Mouse (Mus musculus): ENCODE measurements around the gene Nudt16l1.

Gene Nudt16l1

DNA sequence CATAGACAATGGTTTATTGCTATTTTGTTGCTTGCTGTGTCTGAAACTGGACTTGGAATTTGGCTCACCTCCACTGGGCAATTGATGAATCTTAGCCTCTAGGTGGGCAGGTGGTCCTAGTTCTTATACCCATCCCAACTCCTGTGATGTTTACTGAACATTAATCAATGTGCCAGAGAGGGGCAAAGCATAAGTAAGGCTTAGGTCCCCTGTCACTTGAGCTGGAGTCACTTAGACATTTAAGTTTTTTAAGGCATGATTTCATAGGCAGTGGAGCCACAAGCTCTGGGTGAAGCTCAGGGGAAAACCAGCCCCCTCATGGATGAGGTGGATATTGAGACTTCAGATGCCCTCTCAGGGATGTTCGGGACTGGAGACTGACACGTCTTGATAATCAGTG is at the start of gene Nudt16l1:
TSS of gene Nudt16l1 (plus strand) at position 301 of the 400 bp plus-strand sequence.
- DNase-seq (ENCODE audit: low spot score in 2 of 2) = no peak

- no peak for DNase-seq (ENCODE audit: low spot score in 2 of 2)
These were observed 48.3 kb upstream of the Nudt16l1 start for GRCm38 (mm10) chr16:4890201-4890709.

DNA sequence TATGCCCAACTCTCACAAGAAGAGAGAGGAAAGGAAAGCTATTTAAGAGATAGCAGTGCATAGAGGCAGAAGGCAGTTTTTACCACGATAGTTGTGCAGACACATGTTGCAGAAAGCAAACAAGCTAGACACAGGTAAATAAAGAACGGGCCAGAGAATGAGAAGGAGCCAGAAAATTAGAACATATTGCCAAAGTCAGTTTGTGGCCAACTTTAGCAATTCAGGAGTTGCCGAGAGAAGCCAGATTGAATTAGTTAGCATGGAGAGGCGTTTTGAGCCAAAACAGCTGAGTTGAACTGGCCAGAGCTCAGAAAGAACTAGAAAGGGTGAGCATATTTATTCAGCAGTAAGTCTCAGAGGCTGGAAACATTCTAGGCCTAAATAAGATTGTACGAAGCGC is 46.4 kb upstream of the Nudt16l1 start:
- DNase-seq (ENCODE audit: low spot score in 2 of 2) = no peak

- DNase-seq (ENCODE audit: low spot score in 2 of 2) = no peak
These were observed 44.2 kb upstream of the Nudt16l1 start for GRCm38 (mm10) chr16:4894201-4894908.

DNA sequence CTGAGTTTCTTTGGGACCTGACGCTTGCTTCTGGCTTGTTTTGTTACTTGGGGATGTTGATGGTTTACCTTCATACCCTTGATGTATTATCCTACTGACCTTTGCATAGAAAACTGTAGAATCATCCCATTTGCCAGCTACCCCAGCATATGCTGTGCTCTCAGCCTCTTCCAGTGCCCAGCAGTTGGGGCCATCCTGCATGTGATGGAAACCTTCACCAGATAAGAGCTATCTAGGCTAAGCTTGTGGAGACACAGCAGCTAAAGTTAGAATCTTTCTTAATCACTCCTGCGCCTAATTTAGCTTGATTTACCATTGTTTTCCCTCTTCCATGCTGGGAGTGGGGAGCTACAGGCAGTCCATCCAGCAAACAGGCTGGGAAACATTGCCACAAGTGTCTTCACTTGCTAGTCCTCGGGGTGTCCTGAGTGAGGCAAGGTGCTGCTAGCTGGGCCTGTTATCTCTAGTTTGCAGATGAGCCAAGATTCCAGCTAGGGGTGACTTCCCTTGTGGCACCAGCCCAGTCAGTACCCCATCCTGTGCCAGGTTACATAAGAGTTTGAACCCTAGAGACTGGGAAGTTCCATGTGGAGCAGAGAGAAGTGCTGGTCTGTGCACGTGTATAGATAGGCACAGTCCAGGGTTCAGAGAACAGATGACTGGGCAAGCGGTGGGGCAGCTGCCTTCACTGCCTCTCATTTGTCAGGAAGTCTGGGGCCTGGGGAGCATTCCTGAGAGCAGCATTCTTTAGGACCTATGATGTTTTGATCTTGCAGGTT is 42.1 kb upstream of the Nudt16l1 start:
- no peak for DNase-seq (ENCODE audit: low spot score in 2 of 2)

DNA sequence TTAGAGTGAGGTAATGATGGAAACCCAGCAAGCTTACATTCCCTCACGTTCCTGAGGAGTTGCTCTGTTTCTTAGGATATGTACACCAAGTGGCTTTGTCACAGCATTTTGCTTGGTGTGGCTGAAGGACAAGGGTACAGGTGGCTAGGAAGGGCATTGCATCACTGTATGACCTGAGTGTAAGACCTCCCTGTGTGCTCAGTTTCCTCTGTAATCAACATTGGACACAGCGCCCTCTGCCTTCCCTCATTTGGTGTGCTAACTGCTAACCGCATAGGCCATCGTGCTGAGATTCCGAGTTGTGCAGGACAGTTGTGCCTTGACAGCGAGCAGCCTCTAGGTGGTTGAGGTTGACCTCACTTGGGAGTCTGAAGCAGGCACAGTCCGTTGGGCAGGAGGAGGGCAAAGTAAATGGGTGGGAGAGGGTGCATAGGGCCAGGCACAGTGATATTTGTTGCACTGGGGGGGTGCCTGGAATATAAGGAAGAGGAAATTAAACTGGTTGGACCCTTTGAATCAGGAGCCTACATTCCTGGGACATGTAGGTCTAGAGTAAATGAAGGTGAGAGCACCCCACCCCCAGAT is 41.3 kb upstream of the Nudt16l1 start:
- no peak for DNase-seq (ENCODE audit: low spot score in 2 of 2)

- DNase-seq (ENCODE audit: low spot score in 2 of 2) = no peak
These were observed 39.7 kb upstream of the Nudt16l1 start for GRCm38 (mm10) chr16:4898881-4899280.

- DNase-seq (ENCODE audit: low spot score in 2 of 2) = no peak
These were observed 38.9 kb upstream of the Nudt16l1 start for GRCm38 (mm10) chr16:4899711-4900110.

- DNase-seq (ENCODE audit: low spot score in 2 of 2) = no peak
These were observed 37.4 kb upstream of the Nudt16l1 start for GRCm38 (mm10) chr16:4901167-4901566.

- DNase-seq (ENCODE audit: low spot score in 2 of 2) = no peak
These were observed 36.2 kb upstream of the Nudt16l1 start for GRCm38 (mm10) chr16:4902390-4902789.

- DNase-seq (ENCODE audit: low spot score in 2 of 2) = no peak
These were observed 35.0 kb upstream of the Nudt16l1 start for GRCm38 (mm10) chr16:4903491-4904102.

- no peak for DNase-seq (ENCODE audit: low spot score in 2 of 2)
These were observed 33.7 kb upstream of the Nudt16l1 start for GRCm38 (mm10) chr16:4904878-4905277.

DNA sequence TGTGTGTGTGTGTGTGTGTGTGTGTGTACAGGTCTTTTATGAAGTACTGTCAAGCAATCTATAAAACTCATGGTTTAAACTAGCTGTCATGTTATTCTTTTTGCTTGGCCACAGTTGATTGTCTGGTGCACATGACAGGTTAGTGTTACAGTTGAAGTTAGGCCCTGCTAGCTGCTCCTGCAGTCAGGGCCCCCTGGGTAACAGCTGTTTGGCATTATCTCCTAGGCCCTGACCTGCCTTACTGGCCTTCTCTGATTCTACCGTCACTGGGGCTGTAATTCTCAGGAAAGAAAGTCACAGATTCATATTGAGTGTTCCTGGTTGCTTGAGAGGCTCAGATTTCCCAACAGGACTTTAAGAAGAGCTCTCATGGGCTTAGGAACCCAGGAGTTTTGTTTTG is 33.0 kb upstream of the Nudt16l1 start:
- DNase-seq (ENCODE audit: low spot score in 2 of 2) = no peak

DNA sequence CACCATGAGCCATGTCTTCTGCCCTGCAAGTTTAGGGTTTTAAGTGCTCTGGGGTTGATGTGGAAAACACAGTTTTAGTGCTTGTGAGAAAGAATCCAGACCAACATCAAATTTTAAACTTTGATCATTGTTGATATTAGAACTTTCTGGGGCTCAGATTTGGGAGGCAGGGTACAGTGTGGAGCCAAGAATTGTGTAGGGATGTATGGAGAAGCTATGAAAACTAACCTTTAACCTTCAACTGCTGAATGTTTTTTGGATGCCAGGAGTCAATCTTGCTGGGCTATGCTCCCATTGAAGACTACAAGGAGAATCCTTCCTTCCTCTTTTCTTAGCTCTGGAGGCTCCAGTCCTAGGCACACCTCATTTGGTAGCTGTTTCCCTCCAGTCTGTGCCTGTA is 32.0 kb upstream of the Nudt16l1 start:
- DNase-seq (ENCODE audit: low spot score in 2 of 2) = no peak

DNA sequence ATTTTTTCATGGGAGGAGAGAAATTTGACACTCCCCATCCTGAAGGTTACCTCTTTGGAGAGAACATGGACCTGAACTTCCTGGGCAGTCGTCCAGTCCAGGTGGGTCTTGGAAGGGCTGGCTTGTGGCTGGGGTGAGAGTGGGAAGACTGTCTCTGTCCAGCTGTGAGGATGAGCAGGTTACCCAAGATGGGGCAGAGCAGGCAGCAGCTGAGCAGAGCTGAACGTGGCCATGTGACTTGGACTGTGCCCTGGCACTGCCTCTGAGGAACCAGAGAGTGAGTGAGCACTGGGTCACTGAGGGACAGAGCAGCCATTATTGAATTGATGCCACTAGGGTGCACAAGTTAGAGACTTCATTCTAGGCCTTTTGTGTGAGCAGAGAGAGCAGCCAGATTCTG is 31.2 kb upstream of the Nudt16l1 start:
- DNase-seq (ENCODE audit: low spot score in 2 of 2) = no peak

GRCm38 (mm10) chr16:4907972-4908371 is 30.6 kb upstream of the Nudt16l1 start:
- DNase-seq (ENCODE audit: low spot score in 2 of 2) = peak in 1 of 2 experiments; percentile 23

GRCm38 (mm10) chr16:4909745-4910144 is 28.8 kb upstream of the Nudt16l1 start:
- no peak for DNase-seq (ENCODE audit: low spot score in 2 of 2)

GRCm38 (mm10) chr16:4910758-4911157 is 27.8 kb upstream of the Nudt16l1 start:
- no peak for DNase-seq (ENCODE audit: low spot score in 2 of 2)

DNA sequence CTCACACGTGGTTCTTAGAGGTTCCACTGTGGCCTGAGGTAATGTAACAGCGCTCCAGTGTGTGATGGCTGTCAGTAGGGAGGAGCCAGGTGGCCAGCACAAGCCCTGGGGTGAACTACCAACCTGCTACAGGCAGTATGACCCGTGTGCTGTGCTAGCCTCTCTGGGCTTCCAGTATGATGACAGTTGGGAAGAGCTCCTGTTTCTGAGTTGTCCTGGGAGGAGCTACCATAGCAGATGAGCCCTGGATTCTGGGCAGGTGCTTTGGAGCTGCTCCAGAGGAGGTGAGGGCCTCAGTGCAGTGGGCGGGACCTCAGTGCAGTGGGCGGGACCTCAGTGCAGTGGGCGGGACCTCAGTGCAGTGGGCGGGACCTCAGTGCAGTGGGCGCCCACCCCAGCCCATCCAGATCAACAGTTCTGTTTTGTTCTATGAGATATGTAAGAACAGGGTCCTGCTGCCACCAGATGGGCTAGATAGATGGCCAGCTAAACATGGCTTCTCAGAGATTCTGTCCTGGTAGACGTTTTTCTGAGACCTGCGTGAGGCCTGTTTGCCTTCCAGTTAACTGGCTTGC is 26.4 kb upstream of the Nudt16l1 start:
- DNase-seq (ENCODE audit: low spot score in 2 of 2) = no peak

DNA sequence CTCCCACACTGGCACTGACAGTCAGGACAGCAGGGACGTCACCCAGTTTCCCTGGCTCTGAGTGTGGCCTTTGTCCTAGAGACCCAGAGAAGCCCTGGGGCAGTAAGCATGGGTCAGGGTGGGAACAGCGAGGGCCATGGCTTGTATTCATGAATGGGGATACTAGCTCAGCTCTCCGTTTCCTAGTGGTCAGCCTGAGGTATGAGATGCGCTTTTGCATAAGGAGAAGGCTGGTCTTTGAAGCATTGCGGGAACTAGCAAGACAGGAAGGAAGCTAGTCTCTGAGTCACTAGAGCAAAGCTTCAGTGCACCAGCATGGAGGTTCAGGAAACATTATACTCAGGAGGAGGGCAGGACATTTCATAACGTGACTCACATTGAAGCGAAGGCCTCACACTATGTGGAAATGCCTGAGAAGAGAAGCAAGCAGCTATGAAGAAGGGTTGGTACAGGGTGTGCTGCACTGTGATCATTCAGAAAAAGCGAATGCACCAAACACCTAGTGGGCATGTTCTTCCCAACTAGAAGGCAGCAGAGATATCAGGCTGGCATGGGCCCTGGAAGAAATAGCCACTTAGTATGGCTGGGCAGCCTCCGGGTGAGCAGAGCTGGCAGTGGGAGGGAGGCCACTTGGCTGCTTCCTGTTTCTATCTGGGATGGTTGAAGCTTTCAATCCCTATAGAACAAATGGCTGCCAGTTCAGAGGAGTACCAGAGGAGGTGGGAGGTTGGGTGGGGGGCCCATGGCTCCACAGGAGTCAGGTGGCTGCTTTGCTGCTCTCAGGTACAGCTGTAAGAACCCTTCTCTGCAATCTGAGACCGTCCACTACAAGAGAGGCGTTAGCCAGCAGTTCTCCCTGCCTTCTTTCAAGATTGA is 25.4 kb upstream of the Nudt16l1 start:
- DNase-seq (ENCODE audit: low spot score in 2 of 2) = no peak

Measured in spleen, postnatal 14 days (tissue).